Mouse (Mus musculus) myocyte (in vitro differentiated cells): Measurements from ENCODE around the gene Itga8. TPM values are rescaled to one million over a fixed set of nuclear protein-coding genes. Genes with fewer than 3 reads are reported as not detected.

Experiments
- H3K27me3 ChIP-seq: one replicate; pipeline ENCODE4 v1.6.1; 2011; ENCODE audit not compliant: control insufficient read depth, insufficient read depth, insufficient read length
- H3K36me3 ChIP-seq: one replicate; pipeline ENCODE4 v1.6.1; 2011; ENCODE audit not compliant: control insufficient read depth, insufficient read depth
- H3K4me2 ChIP-seq: one replicate; pipeline ENCODE4 v1.6.1; 2011; ENCODE audit warnings: low read depth, control low read depth
- H3K4me3 ChIP-seq: one replicate; pipeline ENCODE4 v1.5.1; 2011; ENCODE audit warnings: mild to moderate bottlenecking, control low read depth, moderate library complexity
- H3K79me2 ChIP-seq: one replicate; pipeline ENCODE4 v1.6.1; 2011; ENCODE audit not compliant: control insufficient read depth, insufficient read depth
- H3ac ChIP-seq: one replicate; pipeline ENCODE4 v1.6.1; 2011; ENCODE audit not compliant: control insufficient read depth, insufficient read length
- CEBPB ChIP-seq: IDR thresholded peaks from 2 replicates; pipeline ENCODE4 v1.6.1; 2011; ENCODE audit warnings: mild to moderate bottlenecking, moderate library complexity; ENCODE audit not compliant: poor library complexity, insufficient read depth, severe bottlenecking
- E2F4 ChIP-seq: IDR thresholded peaks from one replicate; pipeline ENCODE4 v1.6.1; 2011; ENCODE audit warnings: mild to moderate bottlenecking, control low read depth, moderate library complexity; ENCODE audit not compliant: insufficient read depth
- MAX ChIP-seq: IDR thresholded peaks from one replicate; pipeline ENCODE4 v1.6.1; 2011; ENCODE audit warnings: low read depth, mild to moderate bottlenecking, control low read depth
- MYOD1 ChIP-seq, 3 experiments: IDR thresholded peaks; one replicate each; pipeline ENCODE4 v1.6.1; 2011; ENCODE audit warnings: control low read depth in 2 of 3, low read depth in 2 of 3, mild to moderate bottlenecking in 2 of 3, moderate library complexity in 1 of 3; ENCODE audit not compliant: insufficient read length in 2 of 3, control insufficient read depth in 1 of 3
- MYOG ChIP-seq, 3 experiments: IDR thresholded peaks; one replicate each; pipeline ENCODE4 v1.6.1; 2011; ENCODE audit warnings: control low read depth in 2 of 3, low read depth in 2 of 3, mild to moderate bottlenecking in 2 of 3; ENCODE audit not compliant: insufficient read length in 2 of 3, control insufficient read depth in 1 of 3, insufficient read depth in 1 of 3
- POLR2A ChIP-seq: IDR thresholded peaks from one replicate; pipeline ENCODE4 v1.6.1; 2011; ENCODE audit warnings: low read depth, mild to moderate bottlenecking, control low read depth, moderate library complexity; ENCODE audit not compliant: insufficient read length
- POLR2AphosphoS2 ChIP-seq: IDR thresholded peaks from one replicate; pipeline ENCODE4 v1.6.1; 2011; ENCODE audit warnings: low read depth, control low read depth; ENCODE audit not compliant: insufficient read length
- REST ChIP-seq: IDR thresholded peaks from one replicate; pipeline ENCODE4 v1.6.1; 2011; ENCODE audit warnings: mild to moderate bottlenecking, control low read depth, moderate library complexity; ENCODE audit not compliant: insufficient read depth, insufficient read length
- SRF ChIP-seq: IDR thresholded peaks from one replicate; pipeline ENCODE4 v1.6.1; 2011; ENCODE audit warnings: low read depth; ENCODE audit not compliant: control insufficient read depth, insufficient read length
- TCF12 ChIP-seq: IDR thresholded peaks from one replicate; pipeline ENCODE4 v1.6.1; 2011; ENCODE audit warnings: mild to moderate bottlenecking, control low read depth; ENCODE audit not compliant: poor library complexity, insufficient read depth, severe bottlenecking
- TCF3 ChIP-seq: IDR thresholded peaks from one replicate; pipeline ENCODE4 v1.6.1; 2011; ENCODE audit warnings: low read depth, control low read depth; ENCODE audit not compliant: insufficient read length
- USF1 ChIP-seq: IDR thresholded peaks from one replicate; pipeline ENCODE4 v1.6.1; 2011; ENCODE audit warnings: low read depth, mild to moderate bottlenecking, control low read depth, moderate library complexity
- polyA plus RNA-seq: library from polyadenylated mRNA; unstranded; fragments of >200 nt; fragmentation: generic; extraction: Trizol; gene quantifications from one replicate; pipeline ENCODE4 v1.2.1, GENCODE M21; 2012; ENCODE audit warnings: missing spikeins

Gene Itga8
- polyA plus RNA-seq, 1 experiment = 0.08 TPM

- no peaks in the 10 kb centered on the region for H3K36me3 ChIP-seq
- no peaks in the 10 kb centered on the region for H3K79me2 ChIP-seq
- no peak for TF ChIP-seq MYOG (IDR thresholded peaks at IDR 0.05; ENCODE audit: control insufficient read depth in 1 of 3, insufficient read depth in 1 of 3, insufficient read length in 2 of 3, low read depth in 2 of 3)
- no peak for TF ChIP-seq POLR2AphosphoS2
- TF ChIP-seq MYOD1 (IDR thresholded peaks at IDR 0.05; ENCODE audit: control insufficient read depth in 1 of 3, insufficient read length in 2 of 3, low read depth in 2 of 3) = no peak
- TF ChIP-seq E2F4 = no peak
- no peak for TF ChIP-seq MAX
- no peak for TF ChIP-seq USF1
- no peak for TF ChIP-seq SRF
- TF ChIP-seq TCF3 = no peak
- TF ChIP-seq POLR2A = no peak
- TF ChIP-seq REST = no peak
- TF ChIP-seq TCF12 = no peak
- no peak for TF ChIP-seq CEBPB
- no peak overlapping the region for H3K4me3 ChIP-seq
- no peak overlapping the region for H3K4me2 ChIP-seq
- H3K27me3 ChIP-seq = no peaks in the 10 kb centered on the region
- no peak overlapping the region for H3ac ChIP-seq
These were observed 153.8 kb downstream of the Itga8 start for GRCm38 (mm10) chr2:12147902-12148301.

GRCm38 (mm10) chr2:12146612-12147011, 155.1 kb downstream of the Itga8 start:
- H3K27me3 ChIP-seq = no peaks in the 10 kb centered on the region
- H3K4me2 ChIP-seq = no peak overlapping the region
- H3K4me3 ChIP-seq = no peak overlapping the region
- no peaks in the 10 kb centered on the region for H3K36me3 ChIP-seq
- H3K79me2 ChIP-seq = no peaks in the 10 kb centered on the region
- no peak overlapping the region for H3ac ChIP-seq
- TF ChIP-seq SRF (no peak), E2F4 (no peak), MYOG (IDR thresholded peaks at IDR 0.05; ENCODE audit: control insufficient read depth in 1 of 3, insufficient read depth in 1 of 3, insufficient read length in 2 of 3, low read depth in 2 of 3) (no peak), MYOD1 (IDR thresholded peaks at IDR 0.05; ENCODE audit: control insufficient read depth in 1 of 3, insufficient read length in 2 of 3, low read depth in 2 of 3) (no peak), POLR2AphosphoS2 (no peak), MAX (no peak), POLR2A (no peak), REST (no peak), CEBPB (no peak), TCF12 (no peak), USF1 (no peak), TCF3 (no peak)

GRCm38 (mm10) chr2:12138765-12139368, 162.9 kb downstream of the Itga8 start:
- Histone ChIP-seq H3K4me3 (no peak overlapping the region), H3ac (no peak overlapping the region), H3K27me3 (no peaks in the 10 kb centered on the region), H3K79me2 (no peaks in the 10 kb centered on the region), H3K4me2 (no peak overlapping the region), H3K36me3 (no peaks in the 10 kb centered on the region)
- no peak for TF ChIP-seq CEBPB
- no peak for TF ChIP-seq MAX

- no peaks in the 10 kb centered on the region for H3K79me2 ChIP-seq
- no peak overlapping the region for H3K4me3 ChIP-seq
- H3ac ChIP-seq = no peak overlapping the region
- H3K4me2 ChIP-seq = no peak overlapping the region
- no peaks in the 10 kb centered on the region for H3K36me3 ChIP-seq
- no peaks in the 10 kb centered on the region for H3K27me3 ChIP-seq
- no peak for TF ChIP-seq TCF3
- TF ChIP-seq REST = no peak
- TF ChIP-seq POLR2A = no peak
- TF ChIP-seq CEBPB = no peak
- TF ChIP-seq MYOG (IDR thresholded peaks at IDR 0.05; ENCODE audit: control insufficient read depth in 1 of 3, insufficient read depth in 1 of 3, insufficient read length in 2 of 3, low read depth in 2 of 3) = no peak
- TF ChIP-seq TCF12 = no peak
- TF ChIP-seq POLR2AphosphoS2 = no peak
- TF ChIP-seq MYOD1 (IDR thresholded peaks at IDR 0.05; ENCODE audit: control insufficient read depth in 1 of 3, insufficient read length in 2 of 3, low read depth in 2 of 3) = no peak
- TF ChIP-seq MAX = no peak
- no peak for TF ChIP-seq SRF
- no peak for TF ChIP-seq USF1
- no peak for TF ChIP-seq E2F4
These were observed 175.1 kb downstream of the Itga8 start for GRCm38 (mm10) chr2:12126580-12126979.

GRCm38 (mm10) chr2:12115479-12115878, 186.2 kb downstream of the Itga8 start:
- Histone ChIP-seq H3K4me2 (no peak overlapping the region), H3K79me2 (no peaks in the 10 kb centered on the region), H3ac (no peak overlapping the region), H3K4me3 (no peak overlapping the region), H3K36me3 (no peaks in the 10 kb centered on the region), H3K27me3 (no peaks in the 10 kb centered on the region)
- TF ChIP-seq MYOD1 (IDR thresholded peaks at IDR 0.05; ENCODE audit: control insufficient read depth in 1 of 3, insufficient read length in 2 of 3, low read depth in 2 of 3) = no peak
- no peak for TF ChIP-seq MYOG (IDR thresholded peaks at IDR 0.05; ENCODE audit: control insufficient read depth in 1 of 3, insufficient read depth in 1 of 3, insufficient read length in 2 of 3, low read depth in 2 of 3)
- TF ChIP-seq POLR2A = no peak
- TF ChIP-seq MAX = no peak
- TF ChIP-seq REST = no peak
- TF ChIP-seq E2F4 = no peak
- no peak for TF ChIP-seq TCF12
- no peak for TF ChIP-seq SRF
- no peak for TF ChIP-seq CEBPB
- TF ChIP-seq USF1 = no peak
- TF ChIP-seq TCF3 = no peak
- no peak for TF ChIP-seq POLR2AphosphoS2
